Mouse (Mus musculus): ENCODE measurements around the gene Coro7.

DNA sequence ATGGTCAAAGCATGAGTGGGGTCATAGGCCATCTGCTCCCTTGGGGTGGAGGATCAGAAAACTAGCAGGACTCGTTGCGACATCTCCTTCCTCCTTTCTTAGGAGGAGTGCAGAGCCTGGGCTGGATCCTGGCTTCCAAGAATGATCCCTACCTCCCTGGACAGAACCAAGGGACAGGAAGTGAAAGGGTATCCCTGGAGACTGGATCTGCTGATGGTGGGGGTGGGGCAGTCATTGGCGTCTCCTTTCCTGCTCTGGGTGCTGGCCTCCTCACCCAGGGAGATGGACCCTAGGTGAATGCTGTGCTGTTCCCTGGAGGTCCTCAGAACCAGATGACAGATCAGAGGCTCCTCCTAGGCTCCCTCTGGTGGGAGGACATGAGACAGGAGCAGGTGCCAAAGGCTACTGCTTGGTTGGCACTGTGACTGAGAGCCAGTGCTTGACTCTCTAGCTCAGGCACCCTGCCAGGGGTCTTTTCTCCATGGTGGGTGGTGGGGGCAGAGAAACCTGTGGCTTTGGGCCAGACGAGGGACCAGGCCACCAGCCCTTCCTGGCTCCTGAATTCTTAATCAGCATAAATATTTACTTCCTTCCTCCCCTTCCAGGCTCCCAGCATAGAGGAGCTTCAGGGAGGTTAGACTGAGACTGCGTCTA, 73.0 kb downstream of the Coro7 start:
- TF ChIP-seq POLR2A (IDR thresholded peaks at IDR 0.05; ENCODE audit: insufficient read depth, low read length) (no peak), CTCF (IDR thresholded peaks at IDR 0.05; ENCODE audit: low read depth, low read length) (peak; percentile 45)
